Mouse (Mus musculus) heart, postnatal 4 days (tissue): Measurements from ENCODE around the gene Slc9a5. TPM values are rescaled to one million over a fixed set of nuclear protein-coding genes. Genes with fewer than 3 reads are reported as not detected.

Source experiments
- DNase-seq: peaks from one replicate; pipeline ENCODE4 v3.0.0; 2021
- total RNA-seq, 2 experiments: library from RNA; stranded (reverse); gene quantifications; 2 replicates each; pipeline ENCODE4 v1.2.3; 2021

Slc9a5 gene
- total RNA-seq, 2 experiments from 2014 or later, result 3.3 to 3.5 TPM

DNA sequence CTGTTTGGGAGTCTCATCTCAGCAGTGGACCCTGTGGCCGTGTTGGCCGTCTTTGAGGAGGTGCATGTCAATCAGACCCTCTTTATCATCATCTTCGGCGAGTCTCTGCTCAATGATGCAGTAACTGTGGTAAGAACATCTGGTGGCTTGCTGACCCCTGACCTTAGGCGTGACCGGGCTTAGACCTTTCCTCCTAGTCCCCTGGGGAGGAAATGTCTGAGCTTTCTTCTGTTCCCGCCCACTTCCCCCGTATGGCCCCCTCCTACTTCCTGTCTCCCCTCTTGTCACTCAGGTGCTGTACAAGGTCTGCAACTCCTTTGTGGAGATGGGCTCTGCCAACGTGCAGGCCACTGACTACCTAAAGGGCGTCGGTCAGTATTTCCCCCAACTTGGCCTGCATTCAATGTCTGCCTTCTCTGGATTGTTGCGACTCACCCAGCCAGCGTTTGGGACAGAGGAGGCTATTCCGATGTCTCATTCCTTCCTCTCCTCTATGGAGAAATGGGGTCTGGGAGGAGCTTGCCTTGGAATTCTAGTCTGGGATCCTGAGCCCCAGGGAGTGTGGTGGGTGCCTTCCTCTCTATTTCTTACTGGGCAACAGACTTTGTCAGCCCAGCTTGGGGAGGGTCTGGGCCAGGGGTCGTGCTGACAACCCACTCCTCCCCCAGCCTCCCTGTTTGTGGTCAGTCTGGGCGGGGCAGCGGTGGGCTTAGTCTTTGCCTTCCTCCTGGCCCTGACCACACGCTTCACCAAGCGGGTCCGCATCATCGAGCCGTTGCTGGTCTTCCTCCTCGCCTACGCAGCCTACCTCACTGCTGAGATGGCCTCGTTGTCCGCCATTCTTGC, 6.8 kb downstream of the Slc9a5 start:
- DNase-seq, result no peak

- no peak for DNase-seq
Observed at GRCm38 (mm10) chr8:105356681-105357080, 8.0 kb downstream of the Slc9a5 start.

- DNase-seq, result no peak
Observed at GRCm38 (mm10) chr8:105359208-105359607, 10.6 kb downstream of the Slc9a5 start.

GRCm38 (mm10) chr8:105359646-105360045, 11.0 kb downstream of the Slc9a5 start:
- DNase-seq, result no peak

DNA sequence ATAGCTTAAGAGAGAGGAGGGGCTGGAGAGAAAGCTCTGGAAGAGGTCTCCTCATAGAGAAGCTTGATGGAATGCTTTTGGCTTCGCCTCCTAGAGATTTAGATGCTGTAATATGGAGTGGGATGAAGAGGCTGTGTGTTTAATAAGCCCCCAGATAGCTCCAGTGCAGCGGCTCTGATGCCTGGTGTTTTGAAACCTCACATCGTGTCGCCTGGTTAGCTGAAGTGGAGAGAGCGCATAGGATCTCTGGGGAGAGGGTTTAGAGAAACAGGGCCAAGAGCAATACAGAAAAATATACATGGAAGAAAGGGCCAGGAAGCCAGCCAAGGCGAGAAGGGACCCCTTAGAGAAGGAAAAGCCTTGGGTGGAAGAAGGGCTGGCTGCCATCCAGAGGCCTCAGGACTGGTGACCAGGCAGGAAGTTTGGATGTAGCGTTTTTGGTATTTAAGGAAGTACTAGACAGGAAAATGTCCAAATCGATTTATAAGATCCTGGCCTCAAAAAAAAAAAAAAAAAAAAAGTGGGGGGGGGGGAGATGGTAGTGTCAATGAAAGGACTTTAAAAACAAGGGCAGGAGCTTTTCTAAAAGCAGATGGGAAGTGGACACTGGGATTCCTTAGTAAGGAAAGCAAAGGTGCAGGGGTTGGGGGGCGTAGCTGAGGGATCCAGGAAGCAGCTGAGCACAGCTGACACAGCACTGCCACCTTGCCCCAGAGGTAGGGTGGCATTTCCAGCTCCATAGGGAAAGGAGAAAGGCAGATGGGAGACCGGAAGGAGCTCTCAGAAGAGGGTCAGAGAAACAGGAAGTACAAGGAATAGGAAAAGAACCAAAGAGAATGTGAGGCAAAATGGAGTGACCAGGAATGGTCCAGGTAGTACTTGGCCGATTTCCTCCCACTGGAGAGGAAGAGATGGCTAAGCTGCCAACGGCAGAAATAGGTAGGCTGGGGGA, 13.4 kb downstream of the Slc9a5 start:
- peak; percentile 65 for DNase-seq

- no peak for DNase-seq
Observed at GRCm38 (mm10) chr8:105367107-105367506, 18.5 kb downstream of the Slc9a5 start.

- no peak for DNase-seq
Observed at GRCm38 (mm10) chr8:105372473-105372872, 23.8 kb downstream of the Slc9a5 start.

- no peak for DNase-seq
Observed at GRCm38 (mm10) chr8:105373032-105373431, 24.4 kb downstream of the Slc9a5 start, which contains the start of gene Plekhg4. Gene Plekhg4 (plus strand): TSS chr8:105373274.

- DNase-seq, result peak; percentile 51
Observed at GRCm38 (mm10) chr8:105374513-105374966, 25.9 kb downstream of the Slc9a5 start.

GRCm38 (mm10) chr8:105378673-105379072, 30.0 kb downstream of the Slc9a5 start:
- DNase-seq, result peak; percentile 86

- no peak for DNase-seq
Observed at GRCm38 (mm10) chr8:105380308-105380707, 31.7 kb downstream of the Slc9a5 start.

- DNase-seq, result no peak
Observed at GRCm38 (mm10) chr8:105384070-105384469, 35.4 kb downstream of the Slc9a5 start.

- DNase-seq, result peak; percentile 58
Observed at GRCm38 (mm10) chr8:105387151-105387550, 38.5 kb downstream of the Slc9a5 start.

GRCm38 (mm10) chr8:105389096-105389495, 40.5 kb downstream of the Slc9a5 start:
- peak; percentile 36 for DNase-seq

- peak; percentile 40 for DNase-seq
Observed at GRCm38 (mm10) chr8:105393089-105393787, 44.6 kb downstream of the Slc9a5 start.

GRCm38 (mm10) chr8:105393915-105394314, 45.3 kb downstream of the Slc9a5 start:
- DNase-seq, result no peak

- DNase-seq, result peak; percentile 61
Observed at GRCm38 (mm10) chr8:105397747-105398146, 49.1 kb downstream of the Slc9a5 start.

DNA sequence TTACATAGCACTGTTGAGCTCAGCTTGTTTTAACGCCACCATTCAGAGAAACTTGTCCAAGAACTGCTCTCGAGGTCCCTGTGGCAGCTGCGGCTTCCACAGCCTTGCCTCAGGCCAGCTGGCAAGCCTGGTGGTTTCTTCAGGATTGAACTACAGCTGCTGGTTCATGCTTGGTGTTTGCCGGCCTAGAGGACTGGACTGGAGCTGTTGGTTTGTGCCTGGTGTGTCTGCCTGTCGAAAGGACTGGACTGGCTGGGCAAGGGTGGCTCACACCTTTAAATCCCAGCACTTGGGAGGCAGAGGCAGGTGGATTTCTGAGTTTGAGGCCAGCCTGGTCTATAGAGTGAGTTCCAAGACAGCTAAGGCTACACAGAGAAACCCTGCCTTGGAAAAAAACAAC, 51.4 kb downstream of the Slc9a5 start:
- no peak for DNase-seq

- no peak for DNase-seq
Observed at GRCm38 (mm10) chr8:105403467-105403866, 54.8 kb downstream of the Slc9a5 start.

- no peak for DNase-seq
Observed at GRCm38 (mm10) chr8:105404496-105404895, 55.9 kb downstream of the Slc9a5 start.

DNA sequence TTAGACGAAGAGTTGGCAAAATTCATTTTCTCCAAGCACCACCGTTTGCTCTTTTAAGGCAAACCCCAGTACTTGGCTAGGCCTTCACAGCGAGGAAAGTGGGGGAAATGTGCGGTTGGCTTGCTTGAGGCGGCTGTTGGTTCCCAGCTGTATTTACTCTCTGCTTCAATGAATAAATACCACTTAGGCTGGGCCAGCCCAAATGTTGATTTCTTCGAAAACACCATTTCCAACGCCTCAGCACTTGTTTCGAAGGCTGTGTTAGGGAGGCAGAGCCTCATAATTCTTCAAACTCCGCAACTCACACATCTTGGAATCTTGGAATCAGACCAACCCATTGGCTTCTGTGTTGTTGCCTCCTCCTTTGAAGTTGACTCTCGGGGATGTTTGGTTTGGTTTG, 57.8 kb downstream of the Slc9a5 start:
- no peak for DNase-seq

- DNase-seq, result no peak
Observed at GRCm38 (mm10) chr8:105408331-105408730, 59.7 kb downstream of the Slc9a5 start.
